Mouse (Mus musculus) urinary bladder, adult 2 months (tissue): ENCODE measurements around the gene Gltpd2. TPM values are rescaled to one million over a fixed set of nuclear protein-coding genes. Genes with fewer than 3 reads are reported as not detected.

Experiments
- DNase-seq: peaks from one replicate; pipeline ENCODE4 v3.0.0; 2022; ENCODE audit warnings: low spot score
- polyA plus RNA-seq: library from polyadenylated mRNA; depleted of rRNA; stranded (reverse); fragments of >200 nt; gene quantifications from 2 replicates; pipeline ENCODE4 v1.2.3, GENCODE M21; 2012; rRNA removed

The Gltpd2 gene
- polyA plus RNA-seq, 1 experiment, result 0.14 TPM

- DNase-seq, result no peak
These were observed 44.7 kb downstream of the Gltpd2 start for GRCm38 (mm10) chr11:70563470-70564275.

GRCm38 (mm10) chr11:70564276-70564873 lies 45.4 kb downstream of the Gltpd2 start:
- DNase-seq, result no peak

GRCm38 (mm10) chr11:70566586-70566985 lies 47.6 kb downstream of the Gltpd2 start:
- DNase-seq, result no peak

Other genes starting within 250 kb of the Gltpd2 start
- 0.14 and 0.21 TPM in 2 replicates for gene Alox12e, start 196.6 kb upstream of the Gltpd2 start, polyA plus RNA-seq
- 0.80 and 1.3 TPM in 2 replicates for gene Alox15, start 167.2 kb upstream of the Gltpd2 start, polyA plus RNA-seq
- gene Pelp1, start 109.2 kb upstream of the Gltpd2 start, polyA plus RNA-seq, result 11.1 and 15.3 TPM in 2 replicates
- gene Arrb2, start 86.6 kb upstream of the Gltpd2 start, polyA plus RNA-seq, result 18.5 and 22.0 TPM in 2 replicates
- 20.1 and 20.8 TPM in 2 replicates for gene Med11, start 67.3 kb upstream of the Gltpd2 start, polyA plus RNA-seq
- 3.9 and 4.4 TPM in 2 replicates for gene Zmynd15, start 59.8 kb upstream of the Gltpd2 start, polyA plus RNA-seq
- 28.9 and 29.2 TPM in 2 replicates for gene Cxcl16, start 59.2 kb upstream of the Gltpd2 start, polyA plus RNA-seq
- 0.72 and 0.80 TPM in 2 replicates for gene Tm4sf5, start 14.0 kb upstream of the Gltpd2 start, polyA plus RNA-seq
- 0.43 and 0.72 TPM in 2 replicates for gene Vmo1, start 4.6 kb upstream of the Gltpd2 start, polyA plus RNA-seq
- gene Psmb6, start 6.2 kb downstream of the Gltpd2 start, polyA plus RNA-seq, result 249 and 294 TPM in 2 replicates
- not detected in 2 replicates for gene Gm40193, start 13.7 kb downstream of the Gltpd2 start, polyA plus RNA-seq
- 33.6 and 38.7 TPM in 2 replicates for gene Pld2, start 20.9 kb downstream of the Gltpd2 start, polyA plus RNA-seq
- gene Mink1, start 43.7 kb downstream of the Gltpd2 start, polyA plus RNA-seq, result 87.2 and 89.1 TPM in 2 replicates
- gene 4930544D05Rik, start 96.7 kb downstream of the Gltpd2 start, polyA plus RNA-seq, result not detected in 2 replicates
- gene Chrne, start 100.0 kb downstream of the Gltpd2 start, polyA plus RNA-seq, result 0.40 and 0.44 TPM in 2 replicates
- 0.01 and 0.10 TPM in 2 replicates for gene Gp1ba, start 119.9 kb downstream of the Gltpd2 start, polyA plus RNA-seq
- 116 and 119 TPM in 2 replicates for gene Rnf167, start 128.0 kb downstream of the Gltpd2 start, polyA plus RNA-seq
- 93.9 and 96.9 TPM in 2 replicates for gene Slc25a11, start 128.3 kb downstream of the Gltpd2 start, polyA plus RNA-seq
- 1,258 and 1,344 TPM in 2 replicates for gene Pfn1, start 135.4 kb downstream of the Gltpd2 start, polyA plus RNA-seq
- gene Eno3, start 138.0 kb downstream of the Gltpd2 start, polyA plus RNA-seq, result 104 and 126 TPM in 2 replicates
- gene Spag7, start 150.2 kb downstream of the Gltpd2 start, polyA plus RNA-seq, result 89.4 and 93.2 TPM in 2 replicates
- gene Camta2, start 168.9 kb downstream of the Gltpd2 start, polyA plus RNA-seq, result 16.6 and 25.4 TPM in 2 replicates
- gene Inca1, start 181.0 kb downstream of the Gltpd2 start, polyA plus RNA-seq, result 4.3 and 5.1 TPM in 2 replicates
- 77.5 and 105 TPM in 2 replicates for gene Kif1c, start 181.4 kb downstream of the Gltpd2 start, polyA plus RNA-seq
- gene Zfp3, start 245.0 kb downstream of the Gltpd2 start, polyA plus RNA-seq, result 5.8 and 6.5 TPM in 2 replicates